Mouse (Mus musculus) G1E-ER4 (cell line): ENCODE measurements around the gene Plekho1. TPM values are rescaled to one million over a fixed set of nuclear protein-coding genes. Genes with fewer than 3 reads are reported as not detected.

ENCODE experiments used
- GATA1 ChIP-seq: IDR thresholded peaks from one replicate; pipeline ENCODE4 v1.8.0; 2012; ENCODE audit warnings: low read length, inconsistent platforms
- polyA plus RNA-seq: library from polyadenylated mRNA; stranded (reverse); fragments of >175 nt; gene quantifications from 2 replicates; pipeline ENCODE4 v1.2.3, GENCODE M21; 2012

The Plekho1 gene
- polyA plus RNA-seq, 1 experiment, result 7.2 TPM

DNA sequence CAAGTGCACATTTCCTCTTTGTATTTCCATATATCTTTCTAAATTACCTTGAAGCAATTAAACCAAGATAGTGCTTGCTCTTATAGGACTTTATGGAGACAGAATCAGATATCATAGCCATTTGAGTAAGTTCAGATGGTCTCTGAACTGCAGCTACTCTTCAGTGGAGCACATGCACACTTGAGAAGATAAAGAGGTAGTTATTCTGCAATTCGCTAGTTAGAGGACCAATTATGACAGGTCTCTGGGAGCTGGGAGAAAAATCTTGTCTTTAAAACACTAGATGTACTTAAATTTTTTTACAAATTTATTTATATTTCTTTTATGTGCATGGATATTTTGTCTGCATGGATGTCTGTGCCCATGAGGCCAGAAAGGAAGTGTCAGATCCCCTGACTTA lies 24.9 kb upstream of the Plekho1 start:
- TF ChIP-seq GATA1, result no peak

DNA sequence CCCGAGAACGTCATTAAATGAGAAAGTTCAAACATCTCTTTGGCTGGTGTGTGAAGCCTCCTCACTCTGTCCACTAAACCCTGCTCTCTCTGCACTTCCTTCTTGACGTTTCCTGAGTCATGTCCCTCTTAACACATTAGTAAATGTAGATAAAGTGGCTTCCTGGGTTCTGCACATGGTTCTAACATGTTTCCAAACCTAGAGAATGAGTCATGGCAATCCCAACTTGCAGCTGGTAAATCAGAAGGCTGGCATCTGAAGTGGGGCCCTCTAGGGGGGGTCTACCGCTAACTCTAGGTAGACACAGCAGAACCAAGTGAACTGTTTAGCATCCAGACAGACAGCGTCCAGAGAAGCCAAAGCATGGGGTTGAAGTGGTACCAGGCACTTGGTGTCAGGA lies 21.7 kb upstream of the Plekho1 start:
- TF ChIP-seq GATA1, result no peak

DNA sequence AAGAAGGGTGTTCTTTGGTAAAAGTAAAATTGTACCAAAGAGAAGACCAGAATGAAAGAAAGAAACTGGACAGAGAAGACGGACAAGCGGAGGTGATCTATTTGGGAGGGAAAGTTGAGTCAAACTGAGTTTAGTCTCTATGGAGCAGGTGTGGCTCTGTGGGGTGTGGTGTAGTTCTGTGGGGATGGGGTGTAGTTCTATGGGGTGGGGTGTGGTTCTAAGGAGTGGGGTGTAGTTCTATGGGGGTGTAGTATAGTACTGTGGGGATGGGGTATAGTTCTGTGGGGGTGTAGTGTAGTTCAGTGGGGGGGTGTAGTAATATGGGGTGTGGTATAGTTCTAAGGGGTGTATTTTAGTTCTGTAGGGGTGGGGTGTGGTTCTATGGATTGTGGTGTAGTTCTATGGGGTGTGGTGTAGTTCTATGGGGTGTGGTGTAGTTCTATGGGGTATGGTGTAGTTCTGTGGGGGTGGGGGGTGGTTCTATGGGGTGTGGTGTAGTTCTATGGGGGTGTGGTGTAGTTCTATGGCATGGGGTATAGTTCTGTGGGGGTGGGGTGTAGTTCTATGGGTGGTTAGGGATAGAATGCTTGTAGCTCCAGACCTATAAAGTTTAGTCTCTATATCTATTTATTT lies 20.6 kb upstream of the Plekho1 start:
- no peak for TF ChIP-seq GATA1

DNA sequence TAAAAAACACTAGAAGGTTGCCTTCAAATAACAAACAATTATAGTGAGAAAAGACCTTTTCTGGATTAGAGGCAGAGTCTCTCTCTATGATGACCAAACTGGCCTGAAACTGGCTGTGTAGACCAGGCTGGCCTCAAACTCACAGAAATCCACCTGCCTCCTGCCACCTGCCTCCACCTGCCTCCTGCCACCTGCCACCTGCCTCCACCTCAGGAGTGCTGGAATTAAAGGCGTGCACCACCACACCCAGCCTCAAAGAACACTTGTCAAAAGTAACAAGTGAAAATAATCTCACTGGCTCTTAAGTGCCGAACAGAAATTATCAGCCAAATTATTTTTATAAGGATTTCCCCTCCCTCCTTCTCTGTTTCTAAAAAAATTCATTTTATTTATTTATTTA lies 19.9 kb upstream of the Plekho1 start:
- no peak for TF ChIP-seq GATA1

DNA sequence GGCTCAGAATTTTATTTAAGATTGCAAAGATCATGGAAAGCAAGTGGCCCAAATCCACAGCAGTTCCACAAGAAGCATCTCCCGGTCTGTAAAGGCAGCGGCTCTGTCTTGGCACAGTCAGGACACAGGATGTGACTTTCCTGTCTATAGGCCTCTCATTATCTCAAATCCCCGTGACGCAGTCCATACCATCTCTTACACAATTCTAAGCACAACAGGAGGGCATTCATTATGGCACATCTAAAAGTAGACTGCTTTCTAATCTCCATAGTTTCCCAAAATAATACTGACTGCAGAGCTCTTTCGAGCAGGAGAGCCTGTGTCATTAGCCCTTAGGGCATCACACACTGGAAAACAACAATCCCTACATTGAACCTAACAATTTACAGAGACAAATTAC lies 17.0 kb upstream of the Plekho1 start:
- TF ChIP-seq GATA1, result no peak

DNA sequence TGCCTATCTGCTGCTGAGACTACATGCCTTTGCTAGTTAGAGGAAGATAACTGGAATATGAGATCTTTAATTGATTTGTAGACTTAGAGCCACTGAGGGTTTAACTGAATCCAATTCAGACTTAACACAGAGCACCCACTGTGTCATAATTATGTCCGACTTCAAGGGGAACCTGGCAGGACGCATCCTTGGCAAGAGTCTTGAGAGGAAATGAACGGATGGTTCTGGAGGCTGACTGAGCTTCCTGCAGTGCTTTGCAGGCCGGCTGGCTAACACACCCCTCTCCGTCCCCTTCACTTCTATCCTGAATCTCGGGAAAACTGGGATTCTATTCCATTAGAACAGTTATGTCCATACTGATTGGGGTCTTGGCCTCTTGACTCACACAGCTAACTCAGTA lies 12.7 kb upstream of the Plekho1 start:
- TF ChIP-seq GATA1, result no peak

DNA sequence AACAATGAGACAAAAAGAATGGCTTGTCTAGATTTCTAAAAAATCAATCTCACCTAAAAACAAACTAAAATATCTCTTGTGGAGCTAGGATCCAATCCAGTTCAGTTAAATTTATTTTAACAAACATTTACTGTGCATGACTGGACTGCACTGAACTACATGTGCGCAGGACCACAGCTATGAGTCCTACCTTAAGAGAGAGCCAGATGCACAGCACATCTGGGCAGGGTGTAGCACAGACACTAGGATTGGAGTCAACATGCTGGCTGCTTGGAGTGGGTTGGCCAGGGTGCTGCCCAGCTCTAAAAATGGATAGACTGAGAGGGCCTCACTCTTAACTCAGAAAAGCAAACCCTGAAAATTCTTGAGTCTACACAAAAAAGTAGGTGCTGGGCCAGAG lies 5.8 kb upstream of the Plekho1 start:
- no peak for TF ChIP-seq GATA1

DNA sequence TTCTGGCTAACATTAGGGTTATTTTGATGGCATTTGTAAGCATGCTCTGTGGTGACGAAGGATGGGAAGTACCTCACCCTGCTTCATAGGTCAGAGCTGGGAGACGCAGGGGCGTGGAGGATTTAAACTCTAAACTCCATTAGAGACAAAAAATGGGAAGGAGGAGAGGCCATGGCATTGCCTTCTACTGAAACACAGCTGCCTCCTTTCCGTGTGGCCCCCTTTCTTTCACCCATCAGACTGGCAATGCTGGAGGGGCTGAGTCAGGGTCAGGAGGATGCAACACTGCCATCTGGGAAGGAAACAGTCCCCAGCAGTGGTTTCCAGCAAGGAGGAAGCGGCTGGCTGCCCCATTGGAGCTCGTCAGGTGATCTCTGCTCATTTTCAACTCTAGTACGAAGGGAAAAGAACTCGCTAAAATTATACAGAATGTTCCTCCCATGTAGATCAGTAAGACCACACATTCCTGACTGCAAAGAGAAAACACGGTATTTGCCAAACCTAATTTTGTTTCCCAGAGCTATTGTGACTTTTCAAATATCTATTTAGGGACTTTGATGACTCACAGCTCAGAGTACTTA lies 5.2 kb upstream of the Plekho1 start:
- TF ChIP-seq GATA1, result no peak

DNA sequence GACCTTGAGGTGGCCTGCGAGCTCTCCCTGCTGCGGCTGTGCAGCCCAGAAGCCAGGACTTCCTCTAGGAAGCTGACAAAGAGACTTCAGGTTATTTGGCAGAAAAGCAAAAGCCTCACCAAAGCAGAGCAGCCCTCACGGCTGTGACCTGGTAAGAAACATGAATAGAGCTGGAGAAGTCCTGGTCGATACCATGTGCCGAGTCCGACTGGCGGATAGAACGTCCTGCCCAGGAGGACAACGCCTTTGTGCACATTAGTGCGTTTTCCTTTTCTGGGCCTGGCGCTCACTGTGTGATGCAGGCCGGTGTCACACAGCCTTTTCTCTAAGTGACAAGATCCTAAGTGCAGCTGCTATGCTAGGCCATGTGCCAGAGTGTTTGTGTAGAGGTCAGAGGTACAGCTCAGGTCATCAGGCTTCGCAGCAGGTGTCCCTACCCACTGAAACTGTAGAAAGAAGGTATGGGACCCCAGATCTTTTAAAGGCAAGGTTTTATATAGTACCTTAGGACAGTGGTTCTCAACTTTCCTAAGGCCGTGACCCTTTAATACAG lies 4.4 kb upstream of the Plekho1 start:
- TF ChIP-seq GATA1, result no peak

DNA sequence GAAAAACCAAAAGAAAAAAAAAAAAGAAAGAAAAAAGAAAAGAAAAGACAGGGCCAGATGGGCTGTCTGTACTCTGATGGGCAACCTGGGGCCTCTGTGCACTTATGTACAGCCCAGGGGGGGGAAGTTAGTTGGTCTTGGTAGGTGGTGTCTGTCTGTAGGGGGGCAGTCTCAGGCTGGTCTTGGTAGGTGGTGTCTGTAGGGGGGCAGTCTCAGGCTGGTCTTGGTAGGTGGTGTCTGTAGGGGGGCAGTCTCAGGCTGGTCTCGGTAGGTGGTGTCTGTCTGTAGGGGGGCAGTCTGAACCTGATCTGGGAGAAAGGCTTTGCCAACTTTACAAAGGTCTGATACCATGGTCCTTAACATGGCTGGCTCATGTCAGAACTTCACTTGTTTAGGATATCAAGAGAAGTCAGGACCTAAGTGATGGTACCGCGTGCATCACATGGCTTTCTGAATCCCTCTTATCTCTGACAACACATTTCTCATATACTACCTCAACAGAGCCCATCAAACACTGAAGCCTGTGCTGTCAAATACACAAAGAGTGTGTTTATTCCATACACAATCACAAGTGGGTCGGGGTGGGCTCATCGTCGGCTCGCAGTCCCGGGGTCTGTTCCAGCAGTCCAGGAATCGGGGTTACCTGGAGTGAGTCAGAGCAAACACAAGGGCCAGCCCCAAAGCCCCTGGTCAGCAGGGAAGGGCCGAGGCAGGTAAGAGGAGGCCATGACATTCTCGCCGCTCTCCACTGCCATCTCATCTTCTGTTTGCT lies 3.7 kb upstream of the Plekho1 start:
- TF ChIP-seq GATA1, result peak; percentile 35

DNA sequence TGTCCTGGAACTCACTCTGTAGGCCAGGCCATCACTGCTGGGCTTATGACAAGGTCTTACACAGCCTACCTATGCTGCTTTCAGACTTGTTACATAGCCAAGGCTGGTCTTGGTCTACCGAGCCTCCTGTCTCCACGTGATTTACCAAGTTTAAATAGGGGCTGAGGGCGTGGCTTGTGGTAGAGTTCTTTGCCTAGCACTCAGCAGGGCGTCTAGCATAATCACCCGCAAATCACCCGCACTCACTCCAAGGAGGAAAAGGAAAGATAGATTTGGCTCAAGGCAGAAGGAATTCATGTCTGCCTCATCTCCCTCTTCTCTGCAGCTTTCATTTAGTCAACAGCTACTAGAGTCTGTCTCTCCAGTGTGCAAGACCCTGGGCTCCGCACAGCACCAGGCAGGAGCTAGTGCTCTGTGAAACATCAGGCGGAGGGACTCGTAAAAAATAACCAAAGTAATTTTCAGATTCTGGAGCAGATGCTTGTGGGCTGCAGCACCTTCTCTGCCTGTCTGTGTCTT lies 1.5 kb upstream of the Plekho1 start:
- no peak for TF ChIP-seq GATA1

DNA sequence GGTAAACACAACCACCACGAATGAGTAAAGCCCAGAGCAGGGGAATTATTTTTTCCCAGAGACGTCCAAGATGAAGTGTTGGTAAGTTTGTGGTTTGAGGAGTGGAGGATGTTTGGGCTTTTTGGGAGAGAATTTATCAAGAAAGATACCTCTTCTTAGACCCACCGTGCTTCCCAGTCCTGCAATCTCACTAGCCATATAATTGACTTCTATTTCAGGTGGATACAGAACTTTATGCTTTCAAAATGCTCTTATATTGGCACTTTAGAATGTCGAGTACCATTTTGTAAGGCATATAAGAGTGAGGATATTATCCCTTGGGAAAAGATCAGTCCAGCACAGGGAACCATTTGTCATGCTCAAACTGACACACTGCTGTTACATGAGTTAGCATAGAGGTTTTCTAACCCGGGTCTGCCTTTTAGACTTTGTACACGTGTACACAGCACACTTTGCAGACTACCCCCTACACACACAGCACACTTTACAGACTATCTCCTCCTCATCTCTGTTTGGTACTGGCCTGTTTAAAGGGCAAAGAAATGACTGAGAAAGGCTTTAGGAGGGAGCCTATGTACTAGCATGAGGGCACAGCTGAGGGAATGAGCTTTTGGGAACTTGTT lies 761 bp upstream of the Plekho1 start:
- no peak for TF ChIP-seq GATA1

DNA sequence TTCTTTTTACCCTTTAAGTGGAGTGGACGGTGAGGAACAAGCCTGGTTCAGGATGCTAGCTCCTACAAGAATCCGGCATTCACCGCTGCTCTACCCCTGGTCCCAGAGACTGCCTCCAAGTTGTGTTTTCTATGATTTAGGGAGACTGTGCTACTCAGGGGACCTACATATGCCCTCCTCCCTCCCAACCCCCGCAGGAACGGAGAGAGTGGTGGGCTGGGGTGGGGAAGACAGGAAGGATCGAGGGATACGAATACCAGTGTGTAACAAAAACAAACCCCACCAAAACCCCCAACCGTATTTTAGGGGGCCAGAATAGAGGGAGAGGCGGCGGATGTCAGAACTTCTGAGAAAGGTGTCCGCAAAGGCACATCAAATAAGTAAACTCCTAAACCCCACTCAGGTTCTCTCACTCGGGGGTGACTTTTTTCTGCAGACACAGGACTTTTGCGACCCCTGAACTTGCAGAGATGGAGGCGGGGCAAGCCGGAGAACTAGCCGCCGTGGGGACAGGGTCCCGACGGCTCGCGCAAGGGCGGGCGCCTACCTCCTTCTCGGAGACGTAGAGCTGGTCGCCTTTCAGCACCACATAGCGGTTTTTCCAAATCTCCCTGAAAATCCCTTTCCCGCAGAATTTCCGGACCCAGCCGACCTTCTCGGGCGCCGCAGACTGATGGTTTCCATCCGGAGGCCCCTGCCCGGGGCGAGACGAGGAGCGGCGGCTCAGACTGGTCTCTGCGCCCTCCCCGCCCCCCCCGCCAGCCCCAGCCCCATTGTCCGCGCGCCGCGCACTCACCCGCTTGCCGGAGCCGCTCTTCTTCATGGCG lies 613 bp downstream of the Plekho1 start:
- TF ChIP-seq GATA1, result no peak

DNA sequence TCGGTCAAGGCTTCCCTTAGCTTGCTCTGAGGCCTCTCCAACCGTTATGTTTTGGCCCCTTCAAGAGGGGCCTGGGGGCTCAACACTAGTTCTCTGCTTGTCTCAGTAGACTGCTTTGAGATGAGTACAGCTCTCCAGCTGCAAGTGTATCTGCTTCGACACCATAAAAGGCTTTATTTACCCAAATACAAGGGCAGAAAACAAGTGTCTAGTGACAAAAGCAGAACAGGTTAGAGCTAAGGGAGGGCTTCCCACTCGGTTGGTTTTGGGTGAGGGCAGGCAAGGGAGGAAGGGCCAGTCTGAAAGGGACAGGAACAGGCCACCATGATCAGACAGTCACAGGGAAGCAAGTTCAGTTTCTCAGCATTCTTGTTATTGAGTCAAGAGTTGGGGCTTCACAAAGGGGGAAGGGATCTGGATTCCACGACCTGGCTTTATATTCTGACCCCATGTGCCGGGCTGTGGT lies 1.4 kb downstream of the Plekho1 start:
- TF ChIP-seq GATA1, result no peak

DNA sequence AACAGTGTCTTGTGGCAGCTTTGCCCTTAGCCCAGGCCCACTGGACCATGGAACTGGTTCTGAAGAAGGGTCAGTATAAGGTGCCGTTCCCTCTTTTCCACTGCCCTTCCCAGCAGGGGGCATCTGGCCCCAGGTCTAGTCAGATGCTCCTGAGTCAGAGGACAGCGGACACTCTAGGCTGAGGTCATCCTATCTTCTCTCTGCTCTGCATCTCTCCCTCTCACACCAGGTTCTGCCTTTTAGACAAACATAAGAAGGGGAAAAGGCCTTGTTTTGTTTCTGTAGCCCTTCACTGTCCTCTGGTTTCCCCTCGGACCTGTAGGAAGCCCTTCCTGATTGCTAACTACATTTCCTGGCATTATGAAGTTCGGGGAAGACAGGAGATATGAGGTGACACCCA lies 1.9 kb downstream of the Plekho1 start:
- TF ChIP-seq GATA1, result no peak
